Mouse (Mus musculus): ENCODE data around the gene Clic3.

Gene Clic3

GRCm38 (mm10) chr2:25434292-25434691 is 22.3 kb upstream of the Clic3 start:
- in situ Hi-C loops (cut with MboI; ENCODE audit: low pct_unique_long_range_greater_than_20kb in 1 of 2, low sequenced_read_pairs in 2 of 2, unreplicated experiment in 1 of 2) = loop anchor here in 1 of 2 experiments (5.0 kb wide), 1 partner anchor 43 kb away; no protein-coding TSS in a partner anchor

GRCm38 (mm10) chr2:25436286-25436820 is 20.3 kb upstream of the Clic3 start:
- in situ Hi-C loops (cut with MboI; ENCODE audit: low pct_unique_long_range_greater_than_20kb in 1 of 2, low sequenced_read_pairs in 2 of 2, unreplicated experiment in 1 of 2) = no loop called here

- in situ Hi-C loops (cut with MboI; ENCODE audit: low pct_unique_long_range_greater_than_20kb in 1 of 2, low sequenced_read_pairs in 2 of 2, unreplicated experiment in 1 of 2) = no loop called here
Measured at GRCm38 (mm10) chr2:25441067-25441466, 15.6 kb upstream of the Clic3 start.

- in situ Hi-C loops (cut with MboI; ENCODE audit: low pct_unique_long_range_greater_than_20kb in 1 of 2, low sequenced_read_pairs in 2 of 2, unreplicated experiment in 1 of 2) = no loop called here
Measured at GRCm38 (mm10) chr2:25442682-25443081, 14.0 kb upstream of the Clic3 start.

- in situ Hi-C loops (cut with MboI; ENCODE audit: low pct_unique_long_range_greater_than_20kb in 1 of 2, low sequenced_read_pairs in 2 of 2, unreplicated experiment in 1 of 2) = no loop called here
Measured at GRCm38 (mm10) chr2:25450853-25451647, 5.6 kb upstream of the Clic3 start.

- in situ Hi-C loops (cut with MboI; ENCODE audit: low pct_unique_long_range_greater_than_20kb in 1 of 2, low sequenced_read_pairs in 2 of 2, unreplicated experiment in 1 of 2) = no loop called here
Measured at GRCm38 (mm10) chr2:25452951-25453350, 3.7 kb upstream of the Clic3 start.

- in situ Hi-C loops (cut with MboI; ENCODE audit: low pct_unique_long_range_greater_than_20kb in 1 of 2, low sequenced_read_pairs in 2 of 2, unreplicated experiment in 1 of 2) = no loop called here
Measured at GRCm38 (mm10) chr2:25457022-25457896, 621 bp downstream of the Clic3 start.

GRCm38 (mm10) chr2:25458911-25459310 is 2.3 kb downstream of the Clic3 start:
- in situ Hi-C loops (cut with MboI; ENCODE audit: low pct_unique_long_range_greater_than_20kb in 1 of 2, low sequenced_read_pairs in 2 of 2, unreplicated experiment in 1 of 2) = no loop called here

- in situ Hi-C loops (cut with MboI; ENCODE audit: low pct_unique_long_range_greater_than_20kb in 1 of 2, low sequenced_read_pairs in 2 of 2, unreplicated experiment in 1 of 2) = no loop called here
Measured at GRCm38 (mm10) chr2:25460135-25460534, 3.5 kb downstream of the Clic3 start.

- in situ Hi-C loops (cut with MboI; ENCODE audit: low pct_unique_long_range_greater_than_20kb in 1 of 2, low sequenced_read_pairs in 2 of 2, unreplicated experiment in 1 of 2) = no loop called here
Measured at GRCm38 (mm10) chr2:25460551-25461309, 4.1 kb downstream of the Clic3 start, which contains the start of gene Paxx. Gene Paxx, minus strand, starts transcription at chr2:25461094.

- in situ Hi-C loops (cut with MboI; ENCODE audit: low pct_unique_long_range_greater_than_20kb in 1 of 2, low sequenced_read_pairs in 2 of 2, unreplicated experiment in 1 of 2) = no loop called here
Measured at GRCm38 (mm10) chr2:25461407-25461806, 4.8 kb downstream of the Clic3 start.

- in situ Hi-C loops (cut with MboI; ENCODE audit: low pct_unique_long_range_greater_than_20kb in 1 of 2, low sequenced_read_pairs in 2 of 2, unreplicated experiment in 1 of 2) = no loop called here
Measured at GRCm38 (mm10) chr2:25463630-25464029, 7.0 kb downstream of the Clic3 start.

GRCm38 (mm10) chr2:25465256-25465655 is 8.6 kb downstream of the Clic3 start:
- in situ Hi-C loops (cut with MboI; ENCODE audit: low pct_unique_long_range_greater_than_20kb in 1 of 2, low sequenced_read_pairs in 2 of 2, unreplicated experiment in 1 of 2) = no loop called here

- in situ Hi-C loops (cut with MboI; ENCODE audit: low pct_unique_long_range_greater_than_20kb in 1 of 2, low sequenced_read_pairs in 2 of 2, unreplicated experiment in 1 of 2) = no loop called here
Measured at GRCm38 (mm10) chr2:25465816-25466635, 9.4 kb downstream of the Clic3 start.

GRCm38 (mm10) chr2:25467606-25468303 is 11.1 kb downstream of the Clic3 start:
- in situ Hi-C loops (cut with MboI; ENCODE audit: low pct_unique_long_range_greater_than_20kb in 1 of 2, low sequenced_read_pairs in 2 of 2, unreplicated experiment in 1 of 2) = no loop called here

GRCm38 (mm10) chr2:25468962-25469915 is 12.6 kb downstream of the Clic3 start:
- in situ Hi-C loops (cut with MboI; ENCODE audit: low pct_unique_long_range_greater_than_20kb in 1 of 2, low sequenced_read_pairs in 2 of 2, unreplicated experiment in 1 of 2) = no loop called here
